Mouse (Mus musculus): ENCODE data around the gene Cluap1. TPM values are rescaled to one million over a fixed set of nuclear protein-coding genes. Genes with fewer than 3 reads are reported as not detected.
A peak's percentile ranks its signal among the peaks of the same experiment; 100 is the strongest.

The Cluap1 gene
- polyA plus RNA-seq, 1 experiment from 2014 or later = 39.5 TPM

GRCm38 (mm10) chr16:3896046-3896445 lies 12.6 kb upstream of the Cluap1 start:
- no peaks in the 10 kb centered on the region for H3K27me3 ChIP-seq (replicated peaks)
- no peak for ATAC-seq (replicated peaks)
- no peaks in the 10 kb centered on the region for H3K9me3 ChIP-seq
- H3K36me3 ChIP-seq (replicated peaks) = peaks cover 38% of the 10 kb centered on the region
- no peak overlapping the region for H3K27ac ChIP-seq
- H3K4me3 ChIP-seq = no peak overlapping the region
- H3K4me1 ChIP-seq = no peaks in the 10 kb centered on the region
- whole genome bisulfite sequencing = 86% methylated on average over 6 of the region's 6 CpGs
- no peak overlapping the region for H3K4me2 ChIP-seq
- H3K9ac ChIP-seq = no peak overlapping the region

- no peak overlapping the region for H3K27ac ChIP-seq
- ATAC-seq (replicated peaks) = no peak
- H3K27me3 ChIP-seq (replicated peaks) = no peaks in the 10 kb centered on the region
- no peak overlapping the region for H3K4me3 ChIP-seq
- no peak overlapping the region for H3K4me2 ChIP-seq
- 100% methylated on average over 1 of the region's 1 CpGs for WGBS
- no peaks in the 10 kb centered on the region for H3K9me3 ChIP-seq
- no peak overlapping the region for H3K9ac ChIP-seq
- H3K36me3 ChIP-seq (replicated peaks) = peaks cover 38% of the 10 kb centered on the region
- no peaks in the 10 kb centered on the region for H3K4me1 ChIP-seq
These were observed 12.0 kb upstream of the Cluap1 start for GRCm38 (mm10) chr16:3896553-3896952.

GRCm38 (mm10) chr16:3907471-3907870 lies 1.1 kb upstream of the Cluap1 start:
- H3K27me3 ChIP-seq (replicated peaks) = no peaks in the 10 kb centered on the region
- H3K27ac ChIP-seq = no peak overlapping the region
- ATAC-seq (replicated peaks) = no peak
- no peak overlapping the region for H3K4me2 ChIP-seq
- WGBS = 77% methylated on average over 2 of the region's 2 CpGs
- H3K4me3 ChIP-seq = 0 out of 2 replicates have a peak overlapping the region, but pooled peaks have one; percentile 75
- no peaks in the 10 kb centered on the region for H3K9me3 ChIP-seq
- no peak overlapping the region for H3K9ac ChIP-seq
- peaks cover 19% of the 10 kb centered on the region for H3K4me1 ChIP-seq
- H3K36me3 ChIP-seq (replicated peaks) = peaks cover 34% of the 10 kb centered on the region

DNA sequence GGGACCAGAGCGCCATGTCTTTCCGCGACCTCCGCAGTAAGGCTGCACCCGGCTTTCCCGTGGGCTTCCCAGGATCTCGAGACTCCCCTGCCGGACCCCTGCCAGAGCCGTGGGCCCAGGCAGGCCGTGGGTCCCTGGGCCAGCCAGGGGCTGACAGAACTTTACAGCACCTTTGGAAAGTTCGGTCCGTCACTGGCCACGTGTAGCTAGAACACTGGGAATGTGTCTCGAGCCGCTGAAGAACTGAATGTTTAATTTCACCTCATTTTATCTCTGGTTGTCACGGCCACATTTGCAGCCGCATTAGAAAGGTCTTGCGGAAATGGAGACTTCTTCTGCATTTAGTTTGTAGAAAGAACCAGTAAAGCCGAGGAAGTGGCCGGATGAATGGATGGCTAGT lies 517 bp downstream of the Cluap1 start:
- Histone ChIP-seq H3K36me3 (replicated peaks) (peaks cover 46% of the 10 kb centered on the region), H3K9ac (peak overlapping the region; percentile 83), H3K4me3 (peak overlapping the region; percentile 75), H3K9me3 (no peaks in the 10 kb centered on the region), H3K4me1 (peaks cover 19% of the 10 kb centered on the region), H3K4me2 (peak overlapping the region; percentile 68), H3K27me3 (replicated peaks) (no peaks in the 10 kb centered on the region), H3K27ac (peak overlapping the region; percentile 85)
- ATAC-seq (replicated peaks) = no peak
- WGBS = 9% methylated on average over 20 of the region's 20 CpGs

GRCm38 (mm10) chr16:3920756-3921155 lies 12.2 kb downstream of the Cluap1 start:
- peaks cover 51% of the 10 kb centered on the region for H3K36me3 ChIP-seq (replicated peaks)
- 94% methylated on average over 2 of the region's 2 CpGs for WGBS

DNA sequence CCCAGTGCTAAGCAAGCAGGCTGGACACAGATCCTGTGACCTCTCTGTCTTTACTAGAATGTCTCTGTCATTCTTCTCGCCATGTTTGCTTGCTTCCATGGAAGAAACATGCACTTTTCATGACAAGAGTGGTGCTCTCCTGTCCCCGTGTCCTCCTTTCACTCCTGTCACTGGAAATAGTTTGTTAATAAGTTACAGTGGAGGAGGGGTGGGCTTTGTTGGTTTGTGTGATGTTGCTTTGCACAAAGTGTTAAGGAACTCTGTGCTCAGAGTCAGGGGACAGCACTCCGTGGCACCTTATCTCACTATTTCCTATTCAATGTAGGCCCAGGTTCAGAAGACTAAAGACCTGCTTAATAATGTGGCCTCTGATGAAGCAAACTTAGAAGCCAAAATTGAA lies 14.9 kb downstream of the Cluap1 start:
- 98% methylated on average over 3 of the region's 3 CpGs for WGBS
- Histone ChIP-seq H3K36me3 (replicated peaks) (peaks cover 53% of the 10 kb centered on the region), H3K4me3 (no peak overlapping the region), H3K27me3 (replicated peaks) (no peaks in the 10 kb centered on the region), H3K9me3 (no peaks in the 10 kb centered on the region), H3K9ac (no peak overlapping the region), H3K4me2 (no peak overlapping the region), H3K27ac (no peak overlapping the region), H3K4me1 (no peaks in the 10 kb centered on the region)
- ATAC-seq (replicated peaks) = no peak

More at GRCm38 (mm10) chr16:3920756-3921155, 12.2 kb downstream of the Cluap1 start:
- H3K9me3 ChIP-seq = no peaks in the 10 kb centered on the region
- H3K27ac ChIP-seq = no peak overlapping the region
- H3K4me1 ChIP-seq = no peaks in the 10 kb centered on the region
- H3K4me3 ChIP-seq = no peak overlapping the region
- H3K27me3 ChIP-seq (replicated peaks) = no peaks in the 10 kb centered on the region
- no peak for ATAC-seq (replicated peaks)
- H3K9ac ChIP-seq = no peak overlapping the region
- no peak overlapping the region for H3K4me2 ChIP-seq

GRCm38 (mm10) chr16:3923966-3924365 lies 15.4 kb downstream of the Cluap1 start:
- no peak for ATAC-seq (replicated peaks)
- 92% methylated on average over 4 of the region's 4 CpGs for WGBS
- H3K36me3 ChIP-seq (replicated peaks) = peaks cover 55% of the 10 kb centered on the region

DNA sequence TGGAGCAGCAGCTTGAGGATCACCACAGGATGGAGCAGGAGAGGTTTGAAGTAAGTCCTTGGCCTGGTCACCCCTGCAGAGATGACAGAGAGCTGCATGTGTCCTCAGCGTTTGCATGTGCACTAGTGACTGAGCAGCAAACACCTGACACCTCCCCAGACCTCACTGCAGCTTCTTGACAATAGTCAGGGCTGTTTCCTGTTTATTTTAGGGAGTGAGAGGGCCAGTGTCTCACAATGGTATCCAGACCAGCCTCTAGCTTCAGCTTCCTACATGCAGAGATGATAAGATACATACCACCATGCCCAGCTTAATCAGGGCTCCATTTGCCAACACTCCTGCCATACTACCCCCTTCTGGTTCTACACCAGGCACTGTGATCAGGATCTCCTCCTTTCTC lies 20.0 kb downstream of the Cluap1 start:
- Histone ChIP-seq H3K4me1 (no peaks in the 10 kb centered on the region), H3K9ac (no peak overlapping the region), H3K36me3 (replicated peaks) (peaks cover 58% of the 10 kb centered on the region), H3K9me3 (no peaks in the 10 kb centered on the region), H3K27ac (no peak overlapping the region), H3K4me2 (no peak overlapping the region), H3K27me3 (replicated peaks) (no peaks in the 10 kb centered on the region), H3K4me3 (no peak overlapping the region)
- WGBS = 75% methylated on average over 1 of the region's 1 CpGs
- ATAC-seq (replicated peaks) = no peak

More at GRCm38 (mm10) chr16:3923966-3924365, 15.4 kb downstream of the Cluap1 start:
- Histone ChIP-seq H3K4me2 (no peak overlapping the region), H3K9me3 (no peaks in the 10 kb centered on the region), H3K4me1 (no peaks in the 10 kb centered on the region), H3K27me3 (replicated peaks) (no peaks in the 10 kb centered on the region), H3K9ac (no peak overlapping the region), H3K27ac (no peak overlapping the region), H3K4me3 (no peak overlapping the region)

- Histone ChIP-seq H3K36me3 (replicated peaks) (peaks cover 60% of the 10 kb centered on the region), H3K9me3 (no peaks in the 10 kb centered on the region), H3K4me2 (no peak overlapping the region)
These were observed 20.6 kb downstream of the Cluap1 start for GRCm38 (mm10) chr16:3929151-3929550.

DNA sequence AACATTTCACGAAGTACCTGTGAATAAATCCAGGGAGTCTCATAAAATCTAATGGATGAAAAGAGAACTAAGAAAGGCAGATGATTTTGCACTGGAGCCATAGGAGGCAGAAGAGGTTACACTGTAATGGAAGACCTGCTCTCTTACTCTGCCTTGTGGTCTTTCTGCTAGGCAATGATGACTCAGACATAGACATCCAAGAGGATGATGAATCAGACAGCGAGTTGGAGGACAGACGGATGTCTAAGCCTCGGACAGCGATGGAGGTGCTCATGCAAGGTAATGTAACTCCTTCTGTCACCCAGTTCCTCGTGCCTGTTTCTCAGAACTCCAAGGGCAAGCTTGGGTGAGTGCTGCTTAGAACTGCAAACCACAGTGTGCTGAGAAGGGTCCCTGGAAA lies 24.9 kb downstream of the Cluap1 start:
- Histone ChIP-seq H3K4me3 (no peak overlapping the region), H3K27me3 (replicated peaks) (no peaks in the 10 kb centered on the region), H3K9ac (no peak overlapping the region), H3K4me1 (no peaks in the 10 kb centered on the region), H3K9me3 (no peaks in the 10 kb centered on the region), H3K36me3 (replicated peaks) (peaks cover 47% of the 10 kb centered on the region), H3K27ac (no peak overlapping the region), H3K4me2 (no peak overlapping the region)
- 94% methylated on average over 6 of the region's 6 CpGs for WGBS
- no peak for ATAC-seq (replicated peaks)

More at GRCm38 (mm10) chr16:3929151-3929550, 20.6 kb downstream of the Cluap1 start:
- no peak overlapping the region for H3K4me3 ChIP-seq
- no peak overlapping the region for H3K9ac ChIP-seq
- no peaks in the 10 kb centered on the region for H3K27me3 ChIP-seq (replicated peaks)
- H3K4me1 ChIP-seq = no peaks in the 10 kb centered on the region
- H3K27ac ChIP-seq = no peak overlapping the region
- ATAC-seq (replicated peaks) = no peak
- WGBS = 74% methylated on average over 7 of the region's 7 CpGs

DNA sequence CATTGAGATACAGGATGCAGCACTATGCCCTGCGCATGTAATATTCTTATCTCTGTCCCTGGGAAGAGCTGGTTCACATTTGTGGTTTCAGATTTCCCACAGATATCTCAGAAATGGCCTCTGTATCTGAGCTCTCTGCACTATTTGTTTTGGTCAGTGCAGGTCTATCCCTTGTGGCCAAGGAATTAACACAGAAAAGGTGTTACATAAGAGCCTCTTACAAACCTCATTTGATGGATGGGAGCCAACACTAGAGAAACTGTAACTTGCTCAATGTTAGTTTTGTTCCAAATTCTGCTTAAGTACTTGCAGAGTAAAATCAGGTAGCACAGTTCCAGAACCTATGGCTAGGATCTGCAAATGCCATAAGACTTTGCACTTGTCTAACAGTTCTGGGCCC lies 25.5 kb downstream of the Cluap1 start:
- Histone ChIP-seq H3K9me3 (no peaks in the 10 kb centered on the region), H3K4me3 (no peak overlapping the region), H3K4me1 (no peaks in the 10 kb centered on the region), H3K4me2 (no peak overlapping the region), H3K27ac (no peak overlapping the region), H3K36me3 (replicated peaks) (peaks cover 45% of the 10 kb centered on the region), H3K27me3 (replicated peaks) (no peaks in the 10 kb centered on the region), H3K9ac (no peak overlapping the region)
- WGBS = 98% methylated on average over 1 of the region's 1 CpGs
- no peak for ATAC-seq (replicated peaks)

GRCm38 (mm10) chr16:3934701-3935100 lies 26.1 kb downstream of the Cluap1 start:
- Histone ChIP-seq H3K27ac (no peak overlapping the region), H3K36me3 (replicated peaks) (peaks cover 44% of the 10 kb centered on the region), H3K4me2 (no peak overlapping the region), H3K27me3 (replicated peaks) (no peaks in the 10 kb centered on the region), H3K4me3 (no peak overlapping the region), H3K4me1 (no peaks in the 10 kb centered on the region), H3K9ac (no peak overlapping the region), H3K9me3 (no peaks in the 10 kb centered on the region)
- no peak for ATAC-seq (replicated peaks)
- WGBS = 90% methylated on average over 4 of the region's 4 CpGs

- H3K4me2 ChIP-seq = no peak overlapping the region
- H3K4me1 ChIP-seq = no peaks in the 10 kb centered on the region
- WGBS = 90% methylated on average over 1 of the region's 1 CpGs
- H3K9me3 ChIP-seq = no peaks in the 10 kb centered on the region
- no peaks in the 10 kb centered on the region for H3K36me3 ChIP-seq (replicated peaks)
- ATAC-seq (replicated peaks) = no peak
- no peaks in the 10 kb centered on the region for H3K27me3 ChIP-seq (replicated peaks)
- H3K27ac ChIP-seq = no peak overlapping the region
- no peak overlapping the region for H3K9ac ChIP-seq
- H3K4me3 ChIP-seq = no peak overlapping the region
These were observed 42.5 kb downstream of the Cluap1 start for GRCm38 (mm10) chr16:3951141-3951540.

All from midbrain, embryonic 15.5 days (tissue).